Mouse (Mus musculus): ENCODE measurements at regions not wholly inside any gene's neighbourhood (a gene's known extent, or its start where the extent isn't known, plus 50 kb on each side); places are given as distances from the start of the nearest gene placed in this dataset.
A peak's percentile ranks its signal among the peaks of the same experiment; 100 is the strongest.

DNA sequence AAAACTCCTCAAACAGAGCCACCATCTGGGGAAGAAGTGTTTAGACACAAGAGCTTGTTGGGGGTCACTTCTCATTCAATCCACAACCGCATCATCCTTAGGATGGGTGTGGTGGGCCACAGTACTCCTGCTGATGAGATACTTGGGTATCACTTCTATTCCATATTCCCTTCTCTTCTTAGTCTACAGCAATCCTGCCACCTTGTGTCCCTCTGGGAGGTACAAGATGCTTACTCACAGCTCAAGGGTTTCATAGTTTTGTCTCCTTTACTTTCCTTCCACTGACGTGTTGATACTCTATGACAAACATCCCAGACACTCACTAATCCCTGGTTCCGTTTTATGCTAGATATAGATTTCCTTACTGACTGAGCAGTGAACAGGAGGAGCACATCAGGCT is 122.1 kb upstream of the Epha4 start:
- Histone ChIP-seq H3K27me3 (ENCODE audit: insufficient read depth, low read length) (no peaks in the 10 kb centered on the region), H3K4me3 (ENCODE audit: low read length) (no peak overlapping the region), H3K27ac (no peak overlapping the region), H3K9me3 (ENCODE audit: low read length) (no peaks in the 10 kb centered on the region), H3K9ac (replicated peaks; ENCODE audit: low read length) (no peak overlapping the region), H3K4me2 (ENCODE audit: low read depth, low read length) (no peak overlapping the region), H3K4me1 (ENCODE audit: insufficient read depth, low read length) (no peaks in the 10 kb centered on the region), H3K36me3 (ENCODE audit: insufficient read depth, low read length) (no peaks in the 10 kb centered on the region)
- WGBS, result 92% methylated on average over 3 of the region's 3 CpGs
- DNase-seq (ENCODE audit: low spot score) (no peak), ATAC-seq (no peak)
- no peak for TF ChIP-seq CTCF (IDR thresholded peaks at IDR 0.05; ENCODE audit: low read depth)

DNA sequence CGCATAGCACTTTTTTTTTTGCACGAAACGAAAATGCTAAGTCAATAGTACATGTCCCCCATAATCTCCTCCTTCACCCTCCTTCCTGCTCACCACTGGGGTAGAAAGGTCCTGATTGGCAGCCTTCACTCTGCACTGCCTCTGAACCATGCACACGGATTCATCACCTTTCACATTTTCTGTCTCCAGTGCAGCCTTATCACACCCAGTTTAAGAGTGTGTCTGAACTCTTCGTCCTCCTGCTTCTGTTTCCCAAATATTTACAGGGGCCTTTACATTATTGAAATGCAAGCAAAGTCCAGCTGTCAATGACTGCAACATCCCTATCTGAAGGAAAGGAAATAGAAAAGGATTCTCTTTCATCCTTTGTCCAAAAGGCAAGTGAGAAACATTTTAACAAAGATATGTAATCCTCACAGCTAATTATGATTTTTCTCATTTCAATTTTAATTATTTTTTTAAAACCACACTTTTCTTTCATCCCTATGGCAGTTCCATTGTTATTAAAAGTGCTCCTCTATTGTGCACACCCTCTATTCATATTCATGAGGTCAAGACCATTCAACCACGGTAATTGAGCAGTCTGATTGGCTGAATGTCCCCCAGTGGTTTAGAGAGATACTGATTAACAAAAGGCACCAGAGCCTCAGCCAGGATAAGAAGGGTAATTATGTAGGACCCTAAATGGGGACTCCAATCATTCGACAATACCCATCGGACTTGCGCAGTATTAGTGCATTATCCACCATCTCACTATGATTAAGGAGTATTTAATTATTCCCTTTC is 114.8 kb upstream of the Epha4 start:
- Histone ChIP-seq H3K4me1 (ENCODE audit: insufficient read depth, low read length) (no peaks in the 10 kb centered on the region), H3K4me3 (ENCODE audit: low read length) (no peak overlapping the region), H3K9me3 (ENCODE audit: low read length) (no peaks in the 10 kb centered on the region), H3K9ac (replicated peaks; ENCODE audit: low read length) (no peak overlapping the region), H3K36me3 (ENCODE audit: insufficient read depth, low read length) (no peaks in the 10 kb centered on the region), H3K27me3 (ENCODE audit: insufficient read depth, low read length) (no peaks in the 10 kb centered on the region), H3K27ac (no peak overlapping the region), H3K4me2 (ENCODE audit: low read depth, low read length) (no peak overlapping the region)
- no peak for TF ChIP-seq CTCF (IDR thresholded peaks at IDR 0.05; ENCODE audit: low read depth)
- DNase-seq (ENCODE audit: low spot score) (peak; percentile 18), ATAC-seq (no peak)
- WGBS, result 28% methylated on average over 9 of the region's 9 CpGs

DNA sequence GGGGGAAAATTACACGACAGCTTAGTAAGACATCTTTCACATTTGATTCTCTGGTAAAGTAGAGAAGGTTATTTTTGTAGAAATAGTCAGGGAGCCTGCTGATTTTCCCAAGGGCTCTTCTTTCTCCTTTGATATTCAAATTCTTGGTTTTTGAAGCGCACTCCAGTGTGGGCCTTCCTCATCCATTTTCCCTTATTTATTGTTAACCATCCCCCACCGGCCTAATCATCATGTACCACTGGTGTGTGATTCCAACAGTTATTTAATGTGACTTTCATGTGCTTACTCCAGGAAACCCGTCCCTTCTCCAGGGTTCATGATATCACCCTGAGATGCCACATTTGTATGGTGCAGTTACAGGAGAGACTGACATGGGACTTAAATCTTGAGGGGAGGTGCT is 114.0 kb upstream of the Epha4 start:
- no peaks in the 10 kb centered on the region for H3K27me3 ChIP-seq (ENCODE audit: insufficient read depth, low read length)
- DNase-seq (ENCODE audit: low spot score), result no peak
- H3K36me3 ChIP-seq (ENCODE audit: insufficient read depth, low read length), result no peaks in the 10 kb centered on the region
- no peak for ATAC-seq
- no peak overlapping the region for H3K4me3 ChIP-seq (ENCODE audit: low read length)
- H3K4me1 ChIP-seq (ENCODE audit: insufficient read depth, low read length), result no peaks in the 10 kb centered on the region
- H3K9me3 ChIP-seq (ENCODE audit: low read length), result no peaks in the 10 kb centered on the region
- no peak overlapping the region for H3K4me2 ChIP-seq (ENCODE audit: low read depth, low read length)
- 27% methylated on average over 4 of the region's 4 CpGs for WGBS
- no peak overlapping the region for H3K9ac ChIP-seq (replicated peaks; ENCODE audit: low read length)
- no peak for TF ChIP-seq CTCF (IDR thresholded peaks at IDR 0.05; ENCODE audit: low read depth)
- H3K27ac ChIP-seq, result no peak overlapping the region

DNA sequence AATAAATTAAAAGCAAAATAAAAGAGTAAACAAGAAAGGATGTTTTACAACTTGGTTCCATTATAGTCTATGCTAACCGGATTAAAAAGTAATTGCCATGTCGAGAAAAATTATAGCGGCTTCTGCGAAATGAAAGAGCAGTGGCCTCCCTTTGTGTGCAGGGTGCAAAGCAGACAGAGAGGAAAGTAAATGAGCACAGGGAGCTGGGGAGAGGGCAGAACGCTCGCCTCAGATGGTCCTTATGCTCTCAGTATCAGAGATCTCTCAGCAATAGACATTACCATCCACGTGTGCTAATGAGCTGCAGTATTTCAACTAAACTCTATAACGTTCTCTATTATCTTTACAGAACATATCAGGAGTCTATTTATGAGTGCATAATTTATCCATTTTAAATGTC is 102.6 kb upstream of the Epha4 start:
- H3K9me3 ChIP-seq (ENCODE audit: low read length), result no peaks in the 10 kb centered on the region
- H3K27me3 ChIP-seq (ENCODE audit: insufficient read depth, low read length), result no peaks in the 10 kb centered on the region
- WGBS, result 40% methylated on average over 8 of the region's 8 CpGs
- DNase-seq (ENCODE audit: low spot score), result no peak
- H3K4me2 ChIP-seq (ENCODE audit: low read depth, low read length), result no peak overlapping the region
- no peak overlapping the region for H3K27ac ChIP-seq
- H3K4me1 ChIP-seq (ENCODE audit: insufficient read depth, low read length), result no peaks in the 10 kb centered on the region
- TF ChIP-seq CTCF (IDR thresholded peaks at IDR 0.05; ENCODE audit: low read depth), result no peak
- H3K9ac ChIP-seq (replicated peaks; ENCODE audit: low read length), result no peak overlapping the region
- no peak overlapping the region for H3K4me3 ChIP-seq (ENCODE audit: low read length)
- no peaks in the 10 kb centered on the region for H3K36me3 ChIP-seq (ENCODE audit: insufficient read depth, low read length)
- no peak for ATAC-seq

DNA sequence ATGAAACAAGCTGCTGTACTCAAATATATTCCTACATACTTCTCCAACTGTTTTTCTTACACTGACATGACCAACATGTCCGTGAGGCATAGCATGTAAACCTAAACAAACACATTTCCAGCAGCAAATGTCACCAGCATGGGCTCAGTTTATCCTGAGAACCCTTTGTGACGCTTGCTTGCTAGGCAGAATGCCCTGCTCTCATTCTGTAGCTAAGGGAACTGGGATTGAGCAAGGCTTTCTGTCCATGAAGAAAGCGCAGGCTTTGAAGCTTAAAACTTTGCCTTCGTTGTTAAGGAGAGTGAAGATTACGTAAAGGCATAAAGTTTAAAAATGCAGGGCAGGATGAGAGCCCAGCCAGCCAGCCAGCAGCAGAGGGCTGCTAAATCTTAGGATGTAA is 85.6 kb upstream of the Epha4 start:
- DNase-seq (ENCODE audit: low spot score) (no peak), ATAC-seq (no peak)
- WGBS, result 41% methylated on average over 5 of the region's 5 CpGs
- no peak overlapping the region for H3K27ac ChIP-seq
- H3K4me2 ChIP-seq (ENCODE audit: low read depth, low read length), result no peak overlapping the region
- H3K36me3 ChIP-seq (ENCODE audit: insufficient read depth, low read length), result no peaks in the 10 kb centered on the region
- H3K9me3 ChIP-seq (ENCODE audit: low read length), result no peaks in the 10 kb centered on the region
- no peak overlapping the region for H3K9ac ChIP-seq (replicated peaks; ENCODE audit: low read length)
- H3K27me3 ChIP-seq (ENCODE audit: insufficient read depth, low read length), result no peaks in the 10 kb centered on the region
- H3K4me3 ChIP-seq (ENCODE audit: low read length), result no peak overlapping the region
- no peaks in the 10 kb centered on the region for H3K4me1 ChIP-seq (ENCODE audit: insufficient read depth, low read length)
- no peak for TF ChIP-seq CTCF (IDR thresholded peaks at IDR 0.05; ENCODE audit: low read depth)

DNA sequence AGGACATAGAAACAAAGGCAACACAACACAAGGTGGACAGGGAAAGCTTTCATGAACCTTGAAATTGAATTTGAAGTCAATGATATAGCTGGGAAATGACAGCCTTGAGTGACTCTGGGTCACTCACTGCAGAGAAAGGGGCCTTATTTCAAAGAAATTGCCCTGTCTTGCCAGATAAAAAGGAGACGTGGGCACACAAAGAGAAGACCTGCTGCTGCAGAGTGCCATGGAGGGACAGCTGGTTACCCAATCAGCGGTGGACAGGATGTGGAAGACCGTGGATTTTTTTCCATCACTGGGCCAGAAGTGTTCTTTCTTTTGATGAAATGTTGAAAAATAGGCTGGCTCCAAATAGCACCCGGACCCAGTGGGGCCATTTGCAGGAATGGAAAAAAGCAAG is 77.8 kb upstream of the Epha4 start:
- Histone ChIP-seq H3K36me3 (ENCODE audit: insufficient read depth, low read length) (no peaks in the 10 kb centered on the region), H3K9me3 (ENCODE audit: low read length) (no peaks in the 10 kb centered on the region), H3K4me3 (ENCODE audit: low read length) (no peak overlapping the region), H3K27me3 (ENCODE audit: insufficient read depth, low read length) (no peaks in the 10 kb centered on the region), H3K27ac (no peak overlapping the region), H3K4me1 (ENCODE audit: insufficient read depth, low read length) (no peaks in the 10 kb centered on the region), H3K9ac (replicated peaks; ENCODE audit: low read length) (no peak overlapping the region), H3K4me2 (ENCODE audit: low read depth, low read length) (no peak overlapping the region)
- ATAC-seq (no peak), DNase-seq (ENCODE audit: low spot score) (no peak)
- TF ChIP-seq CTCF (IDR thresholded peaks at IDR 0.05; ENCODE audit: low read depth), result no peak
- 46% methylated on average over 4 of the region's 4 CpGs for WGBS

DNA sequence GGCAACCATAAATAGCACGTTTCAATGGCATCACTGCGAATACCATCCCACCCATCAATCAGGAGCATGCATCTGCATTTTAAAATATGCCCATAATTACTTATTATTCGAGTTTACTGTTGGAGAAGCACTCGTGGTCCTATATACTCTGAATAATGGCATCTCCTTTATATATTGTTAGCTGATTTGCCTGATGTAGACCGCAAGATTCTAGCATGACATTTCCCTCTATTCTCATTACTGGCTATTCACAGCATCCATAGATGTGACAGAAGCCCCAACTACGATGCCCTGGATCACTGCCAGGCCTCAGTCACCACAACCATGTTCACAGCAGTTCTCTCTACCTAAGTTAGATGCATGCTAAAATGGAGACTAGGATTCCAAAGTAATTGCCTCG is 77.4 kb upstream of the Epha4 start:
- 36% methylated on average over 7 of the region's 7 CpGs for WGBS
- H3K9ac ChIP-seq (replicated peaks; ENCODE audit: low read length), result no peak overlapping the region
- no peak overlapping the region for H3K27ac ChIP-seq
- no peaks in the 10 kb centered on the region for H3K36me3 ChIP-seq (ENCODE audit: insufficient read depth, low read length)
- no peaks in the 10 kb centered on the region for H3K4me1 ChIP-seq (ENCODE audit: insufficient read depth, low read length)
- no peaks in the 10 kb centered on the region for H3K27me3 ChIP-seq (ENCODE audit: insufficient read depth, low read length)
- TF ChIP-seq CTCF (IDR thresholded peaks at IDR 0.05; ENCODE audit: low read depth), result no peak
- ATAC-seq, result no peak
- H3K9me3 ChIP-seq (ENCODE audit: low read length), result no peaks in the 10 kb centered on the region
- no peak overlapping the region for H3K4me2 ChIP-seq (ENCODE audit: low read depth, low read length)
- no peak for DNase-seq (ENCODE audit: low spot score)
- H3K4me3 ChIP-seq (ENCODE audit: low read length), result no peak overlapping the region

Data from hindbrain, postnatal 0 days (tissue).